ENCODE assay signal across 10 mouse cellular contexts in genomic region chr13:51806220-51806619, GRCm38 (mm10). TPM values are rescaled to one million over a fixed set of nuclear protein-coding genes. Genes with fewer than 3 reads are reported as not detected.
DNase-seq lines count a peak whose midpoint lies in the region; ATAC-seq and TF ChIP-seq lines count a peak whose summit lies in the region.
"Had no signal": no experiment of that assay in that cellular context is flagged by ENCODE, and none has a peak within 500 bp of the region (broad histone marks: within the 10 kb centered on the region; RNA-seq: fewer than 3 reads in every experiment).

No protein-coding gene starts in this region.

- 75% methylated on average over 15 of the region's 15 CpGs for whole genome bisulfite sequencing in forebrain, embryonic 15.5 days

- TF ChIP-seq POLR2A in brain, embryonic 14.5 days (IDR thresholded peaks at IDR 0.05; ENCODE audit: borderline replicate concordance, extremely low read depth, insufficient read depth, insufficient read length, poor library complexity, severe bottlenecking), result no peak

- no peaks in the 10 kb centered on the region for H3K36me3 ChIP-seq in forebrain, embryonic 15.5 days
- H3K36me3 ChIP-seq: limb, embryonic 15.5 days had no signal

- H3K4me3 ChIP-seq in forebrain, embryonic 15.5 days, result no peak overlapping the region
- H3K4me3 ChIP-seq: limb, embryonic 15.5 days had no signal

- no peak overlapping the region for H3K9ac ChIP-seq in forebrain, embryonic 15.5 days (replicated peaks)
- H3K9ac ChIP-seq: limb, embryonic 15.5 days had no signal

- no peaks in the 10 kb centered on the region for H3K27me3 ChIP-seq in forebrain, embryonic 15.5 days
- H3K27me3 ChIP-seq: limb, embryonic 15.5 days had no signal

- no peak overlapping the region for H3K4me2 ChIP-seq in forebrain, embryonic 15.5 days (replicated peaks)
- H3K4me2 ChIP-seq: limb, embryonic 15.5 days had no signal

- H3K4me1 ChIP-seq in forebrain, embryonic 15.5 days, result peaks cover 22% of the 10 kb centered on the region
- H3K4me1 ChIP-seq: limb, embryonic 15.5 days had no signal

- no peaks in the 10 kb centered on the region for H3K9me3 ChIP-seq in forebrain, embryonic 15.5 days
- H3K9me3 ChIP-seq: limb, embryonic 15.5 days had no signal

- no peak for ATAC-seq in forebrain, embryonic 15.5 days (replicated peaks)
- ATAC-seq: intestine, embryonic 16.5 days had no signal

- intact Hi-C loops in heart, postnatal 36 days (cut with DNase I), result no loop called here
- intact Hi-C loops in heart, postnatal 10 days (cut with DNase I), result no loop called here

- peak; percentile 26 to 28 for DNase-seq in layer of hippocampus, postnatal 14 days (ENCODE audit: low spot score in 2 of 2)
- no peak for DNase-seq in layer of hippocampus, adult 11-12 months (ENCODE audit: low spot score)
- DNase-seq in NIH3T3 (ENCODE audit: low read depth), result peak; percentile 13
- DNase-seq in brain, embryonic 14.5 days (ENCODE audit: low read depth), result peak; percentile 78
- no peak for DNase-seq in heart, postnatal 36 days
- no peak for DNase-seq in urinary bladder, postnatal 10 days (ENCODE audit: low spot score)
- no peak for DNase-seq in heart, postnatal 10 days

- peak overlapping the region; percentile 88 for H3K27ac ChIP-seq in forebrain, embryonic 15.5 days (replicated peaks)
- H3K27ac ChIP-seq: limb, embryonic 15.5 days had no signal

- TF ChIP-seq CTCF in brain, embryonic 14.5 days (IDR thresholded peaks at IDR 0.05; ENCODE audit: borderline replicate concordance, extremely low read depth, insufficient read depth, insufficient read length), result no peak

RNA-seq across cellular contexts. Expression of gene Sema4d, which starts 12.7 kb away (rescaled TPM):
- total RNA-seq in layer of hippocampus, postnatal 14 days (2021), result 100 to 1,000 TPM; 154 to 165 TPM
- polyA plus RNA-seq in brain, embryonic 14.5 days (2012; rRNA removed), result 20.4 and 25.6 TPM in 2 replicates
- 18.7 and 20.7 TPM in 2 replicates for polyA plus RNA-seq in forebrain, embryonic 15.5 days (2015; fragmentation: Nextera tagmentation; extraction: Ambion mirVana)
- total RNA-seq in heart, postnatal 36 days (2021), result 10 to 100 TPM; 69.8 to 77.5 TPM
- 10 to 100 TPM; 69.1 to 79.5 TPM for total RNA-seq in heart, postnatal 10 days (2021)

RNA-seq across cellular contexts. Expression of gene Gadd45g, which starts 40.3 kb away (rescaled TPM):
- 10 to 100 TPM; 24.0 to 27.8 TPM for total RNA-seq in layer of hippocampus, postnatal 14 days (2021)
- polyA plus RNA-seq in brain, embryonic 14.5 days (2012; rRNA removed), result 78.9 and 148 TPM in 2 replicates
- 145 and 167 TPM in 2 replicates for polyA plus RNA-seq in forebrain, embryonic 15.5 days (2015; fragmentation: Nextera tagmentation; extraction: Ambion mirVana)
- total RNA-seq in heart, postnatal 36 days (2021), result 10 to 100 TPM in 1 of 2 experiments, 1 to 10 TPM in 1; 9.5 to 10.7 TPM
- 10 to 100 TPM; 27.8 to 37.9 TPM for total RNA-seq in heart, postnatal 10 days (2021)

Comparison
In these comparisons a context has a peak if more than half of its experiments do, and no peak if none do; other contexts are left out.
1. DNase-seq: peak in layer of hippocampus, postnatal 14 days (2 of 2), NIH3T3 (single experiment) and brain, embryonic 14.5 days (single experiment); none in layer of hippocampus, adult 11-12 months (single experiment), heart, postnatal 36 days (0 of 2), urinary bladder, postnatal 10 days (single experiment) and heart, postnatal 10 days (0 of 2).